Comparison of ENCODE assay signal across 10 mouse cellular contexts in genomic region chr6:47315454-47315853, GRCm38 (mm10).
"Had no signal": no experiment of that assay in that cellular context is flagged by ENCODE, and none has a peak within 500 bp of the region (broad histone marks: within the 10 kb centered on the region; RNA-seq: fewer than 3 reads in every experiment).

No protein-coding gene starts in this region.

- H3K27me3 ChIP-seq: intestine, embryonic 15.5 days; liver, embryonic 13.5 days; neural tube, embryonic 15.5 days had no signal

- DNase-seq: kidney, postnatal 10 days; liver; liver, embryonic 13.5 days; liver, postnatal 0 days; right cerebral cortex, adult 18-20 months; right cerebral cortex, postnatal 25 days had no signal

- ATAC-seq: intestine, embryonic 15.5 days; liver, postnatal 0 days had no signal

- H3K27ac ChIP-seq: intestine, embryonic 15.5 days; liver, embryonic 13.5 days; macrophage; neural tube, embryonic 15.5 days had no signal

- H3K4me1 ChIP-seq: liver, embryonic 13.5 days had no signal

- H3K9ac ChIP-seq: intestine, embryonic 15.5 days; liver, embryonic 13.5 days; liver, postnatal 0 days had no signal

- H3K9me3 ChIP-seq: intestine, embryonic 15.5 days; liver, embryonic 13.5 days; megakaryocyte, embryonic 14.5 days; neural tube, embryonic 15.5 days had no signal

- H3K4me3 ChIP-seq: intestine, embryonic 15.5 days; liver, embryonic 13.5 days had no signal

- H3K4me2 ChIP-seq: liver, embryonic 13.5 days had no signal

- H3K36me3 ChIP-seq: intestine, embryonic 15.5 days; liver, embryonic 13.5 days; neural tube, embryonic 15.5 days had no signal
